ENCODE assay signal across 15 mouse cellular contexts in genomic region chr1:36251426-36251825, GRCm38 (mm10). TPM values are rescaled to one million over a fixed set of nuclear protein-coding genes. Genes with fewer than 3 reads are reported as not detected.
DNase-seq lines count a peak whose midpoint lies in the region; ATAC-seq and TF ChIP-seq lines count a peak whose summit lies in the region.
"Had no signal": no experiment of that assay in that cellular context is flagged by ENCODE, and none has a peak within 500 bp of the region (broad histone marks: within the 10 kb centered on the region; RNA-seq: fewer than 3 reads in every experiment).

No protein-coding gene starts in this region.

- H3K36me3 ChIP-seq in stomach, postnatal 0 days (ENCODE audit: control insufficient read depth, insufficient read depth, low read length), result no peaks in the 10 kb centered on the region
- H3K36me3 ChIP-seq: embryonic facial prominence, embryonic 13.5 days; limb, embryonic 12.5 days had no signal

- ATAC-seq in stomach, postnatal 0 days (ENCODE audit: low FRiP score, low TSS enrichment), result peak; percentile 63; the same call in 1 of the 2 replicates
- ATAC-seq in cerebellum, adult (ENCODE audit: insufficient number of reproducible peaks, low FRiP score, low TSS enrichment), result no peak
- ATAC-seq: liver, postnatal 0 days had no signal

- H3K9me3 ChIP-seq in stomach, postnatal 0 days (ENCODE audit: control insufficient read depth, low read length), result no peaks in the 10 kb centered on the region

- 11% methylated on average over 9 of the region's 9 CpGs for WGBS in stomach, postnatal 0 days

- H3K4me2 ChIP-seq in stomach, postnatal 0 days (replicated peaks; ENCODE audit: low read depth), result no peak overlapping the region
- H3K4me2 ChIP-seq: embryonic facial prominence, embryonic 13.5 days; hindbrain, embryonic 14.5 days; limb, embryonic 12.5 days had no signal

- H3K4me1 ChIP-seq in stomach, postnatal 0 days (replicated peaks; ENCODE audit: control insufficient read depth, insufficient read depth), result no peaks in the 10 kb centered on the region

- TF ChIP-seq CTCF in stomach, postnatal 0 days (IDR thresholded peaks at IDR 0.05; ENCODE audit: low read depth), result no peak

- no peak overlapping the region for H3K4me3 ChIP-seq in stomach, postnatal 0 days (ENCODE audit: low read depth, low read length)
- H3K4me3 ChIP-seq: embryonic facial prominence, embryonic 13.5 days; limb, embryonic 12.5 days had no signal

- H3K27ac ChIP-seq in stomach, postnatal 0 days (replicated peaks), result no peak overlapping the region
- H3K27ac ChIP-seq: embryonic facial prominence, embryonic 13.5 days; hindbrain, embryonic 14.5 days; limb, embryonic 12.5 days had no signal

- TF ChIP-seq EP300 in stomach, postnatal 0 days (optimal IDR thresholded peaks at IDR 0.05), result no peak

- no peak overlapping the region; the same call in 1 of the 2 replicates for H3K9ac ChIP-seq in stomach, postnatal 0 days (ENCODE audit: low read length)
- H3K9ac ChIP-seq: embryonic facial prominence, embryonic 13.5 days; hindbrain, embryonic 14.5 days; limb, embryonic 12.5 days; liver, postnatal 0 days had no signal

- no peaks in the 10 kb centered on the region for H3K27me3 ChIP-seq in stomach, postnatal 0 days (ENCODE audit: control insufficient read depth, insufficient read depth, low read length)

- peak; percentile 38 for DNase-seq in kidney, adult 9 months
- no peak for DNase-seq in kidney, postnatal 14 days
- peak; percentile 47 for DNase-seq in thymus, postnatal 14 days
- DNase-seq in thymus, adult 18-20 months, result no peak
- peak; percentile 35 for DNase-seq in forelimb bud, embryonic 11.5 days (ENCODE audit: low read depth, low spot score)
- peak; percentile 73 for DNase-seq in stomach, postnatal 0 days (ENCODE audit: low spot score)
- DNase-seq in cerebellum, adult 11 months, result no peak
- DNase-seq: adrenal gland, adult 2 months; cerebellum, adult 8-10 months; liver, postnatal 0 days; right cerebral cortex, postnatal 4 days had no signal

RNA-seq across cellular contexts. Expression of gene Uggt1, which starts 6.9 kb away (rescaled TPM):
- 28.9 and 31.7 TPM in 2 replicates for polyA plus RNA-seq in stomach, postnatal 0 days (2015; fragmentation: Nextera tagmentation; extraction: Ambion mirVana)

RNA-seq across cellular contexts. Expression of gene Neurl3, which starts 23.1 kb away (rescaled TPM):
- 24.4 TPM in 2 replicates for polyA plus RNA-seq in stomach, postnatal 0 days (2015; fragmentation: Nextera tagmentation; extraction: Ambion mirVana)

RNA-seq across cellular contexts. Expression of gene Arid5a, which starts 56.1 kb away (rescaled TPM):
- 4.0 and 4.1 TPM in 2 replicates for polyA plus RNA-seq in stomach, postnatal 0 days (2015; fragmentation: Nextera tagmentation; extraction: Ambion mirVana)

Comparison
In these comparisons a context has a peak if more than half of its experiments do, and no peak if none do; other contexts are left out.
1. DNase-seq: peak in kidney, adult 9 months (single experiment), thymus, postnatal 14 days (single experiment), forelimb bud, embryonic 11.5 days (single experiment) and stomach, postnatal 0 days (single experiment); none in kidney, postnatal 14 days (single experiment), thymus, adult 18-20 months (0 of 2) and cerebellum, adult 11 months (single experiment).